Mouse (Mus musculus): ENCODE results near the gene Per2.
"Not testable (repeated sequence)": the region's sequence is repeated elsewhere in the genome, so short reads cannot be mapped to it uniquely, and the experiment has no call there.

Per2 gene

DNA sequence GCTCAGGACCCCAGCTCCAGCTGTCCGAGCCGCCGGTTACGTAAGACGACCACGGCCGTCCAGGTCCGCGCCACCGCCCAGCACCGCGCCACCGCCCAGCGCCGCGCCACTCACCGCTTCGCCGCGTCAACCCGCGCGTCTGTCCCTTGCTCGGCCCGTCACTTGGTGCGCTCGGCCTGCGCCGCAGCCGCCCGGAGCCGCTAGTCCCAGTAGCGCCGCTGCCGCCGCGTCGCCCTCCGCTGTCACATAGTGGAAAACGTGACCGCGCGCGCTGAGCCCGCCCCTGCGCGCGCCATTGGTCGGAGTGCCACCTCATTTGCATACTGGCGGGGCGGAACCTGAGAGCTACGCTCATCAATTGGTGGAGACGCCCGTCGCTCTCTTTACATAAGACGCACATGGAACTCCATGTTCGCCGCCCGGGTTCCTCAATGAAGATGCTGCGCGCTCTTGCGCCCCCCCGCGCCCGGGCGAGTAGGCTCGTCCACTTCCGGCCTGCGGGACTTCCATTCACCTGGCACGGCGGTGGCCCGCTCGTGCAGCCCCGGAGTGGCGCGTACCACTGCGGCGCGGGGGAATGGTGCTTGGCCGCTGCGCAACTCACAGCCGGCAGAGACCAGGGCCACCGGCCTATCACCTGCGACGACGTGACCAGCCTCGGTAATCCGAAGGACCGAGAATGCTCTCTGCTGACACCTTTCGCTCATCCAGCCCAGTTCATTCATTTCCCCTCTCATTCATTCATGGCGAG is at the start of gene Per2:
TSS of gene Per2 (minus strand) at position 266 of the 751 bp plus-strand sequence.
- peak; percentile 100 for DNase-seq

GRCm38 (mm10) chr1:91504615-91505014 is 45.5 kb upstream of the Per2 start:
- DNase-seq, result no peak

DNA sequence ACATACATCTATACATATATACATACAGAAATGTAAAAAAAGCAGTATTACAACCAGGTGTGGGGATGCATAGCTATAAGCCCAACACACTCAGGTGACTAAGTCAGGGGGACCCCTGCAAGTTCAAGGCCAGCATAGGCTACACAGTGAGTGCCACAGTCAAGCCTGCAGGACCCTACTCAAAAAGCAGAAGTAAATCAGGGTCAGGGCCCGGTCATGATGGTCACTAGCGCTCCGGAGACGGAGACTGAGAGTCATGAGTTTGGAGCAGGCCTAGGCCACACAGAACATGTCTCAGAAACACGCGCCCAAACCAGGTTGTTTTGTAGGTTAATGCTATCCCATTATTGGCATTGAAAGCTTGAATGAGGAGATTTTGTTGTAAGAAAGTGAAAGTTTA is 39.5 kb upstream of the Per2 start:
- no peak for DNase-seq

- DNase-seq, result no peak
Measured at GRCm38 (mm10) chr1:91495321-91495720, 36.2 kb upstream of the Per2 start.

GRCm38 (mm10) chr1:91494457-91495140 is 35.5 kb upstream of the Per2 start, which contains the start of gene Traf3ip1:
Gene Traf3ip1, plus strand, starts transcription at chr1:91494647.
- DNase-seq, result peak; percentile 96

GRCm38 (mm10) chr1:91493938-91494337 is 34.8 kb upstream of the Per2 start:
- peak; percentile 47 for DNase-seq

- DNase-seq, result no peak
Measured at GRCm38 (mm10) chr1:91492740-91493139, 33.6 kb upstream of the Per2 start.

GRCm38 (mm10) chr1:91490322-91490721 is 31.2 kb upstream of the Per2 start:
- DNase-seq, result no peak

GRCm38 (mm10) chr1:91486165-91486564 is 27.0 kb upstream of the Per2 start:
- DNase-seq, result no peak

DNA sequence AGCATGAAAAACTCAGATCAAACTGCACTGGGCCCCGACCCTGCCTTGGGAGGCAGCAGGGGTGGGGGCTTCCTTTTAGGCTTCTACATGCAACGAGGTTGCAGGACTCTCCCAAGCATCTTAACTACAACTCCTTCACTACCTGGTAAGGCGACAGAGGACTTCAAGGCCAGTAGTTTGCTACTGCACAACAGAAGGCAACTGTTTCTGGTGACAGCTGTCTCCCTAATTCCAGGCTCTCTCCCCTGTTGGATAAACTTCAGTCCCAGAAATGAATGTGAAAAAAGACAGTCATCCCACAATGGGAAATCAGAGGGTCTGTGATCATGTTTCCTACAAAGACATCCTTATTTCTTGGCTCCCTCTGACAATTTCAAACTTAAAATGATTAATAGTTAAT is 26.3 kb upstream of the Per2 start:
- no peak for DNase-seq

DNA sequence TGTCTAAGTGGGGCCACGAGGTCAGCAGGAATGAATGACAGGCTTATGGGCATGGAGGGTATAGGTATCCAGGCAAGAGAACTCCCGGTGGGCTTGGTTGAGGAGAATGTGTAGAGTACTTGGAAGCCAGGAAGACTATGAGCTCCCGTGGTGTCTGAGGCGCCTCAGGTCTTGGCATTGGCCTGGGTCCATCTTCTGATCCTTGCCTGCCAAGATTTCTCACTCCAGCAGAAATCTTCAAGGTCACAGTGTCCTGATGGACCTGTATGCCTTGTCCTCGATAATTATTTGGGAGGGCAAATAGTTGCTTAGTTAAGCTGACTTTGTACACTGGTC is 24.9 kb upstream of the Per2 start:
- DNase-seq, result no peak

- peak; percentile 68 for DNase-seq
Measured at GRCm38 (mm10) chr1:91483304-91484010, 24.3 kb upstream of the Per2 start.

DNA sequence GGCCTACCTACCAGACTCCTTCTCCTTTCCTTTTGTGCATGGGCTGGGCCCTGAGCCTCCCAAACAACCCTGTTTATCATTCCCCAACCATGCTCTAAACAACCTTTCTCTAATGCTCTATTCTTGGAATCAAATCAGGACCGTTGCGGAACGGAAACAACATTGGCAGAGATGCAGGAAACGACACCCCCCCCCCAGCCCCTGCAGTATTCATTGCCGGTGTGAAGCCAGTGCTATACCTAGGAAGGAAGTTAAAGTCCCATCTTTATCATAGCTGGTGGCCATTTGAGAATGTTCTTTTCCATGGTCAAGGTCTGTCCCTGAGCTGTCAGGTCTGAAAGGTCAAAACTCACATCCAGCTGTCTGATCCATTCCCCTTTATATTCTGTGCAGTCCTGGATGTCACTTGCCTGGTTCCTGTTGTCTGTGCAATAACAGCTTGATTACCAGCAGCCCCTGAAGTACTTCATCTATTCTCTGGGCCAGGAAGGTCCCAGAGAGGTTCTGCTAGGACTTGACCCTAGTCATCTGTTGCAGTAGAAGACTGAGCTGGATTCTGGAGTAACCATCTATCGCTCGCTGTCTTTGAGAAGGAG is 23.6 kb upstream of the Per2 start:
- DNase-seq, result no peak

GRCm38 (mm10) chr1:91478958-91479357 is 19.8 kb upstream of the Per2 start:
- DNase-seq, result no peak

GRCm38 (mm10) chr1:91478145-91478544 is 19.0 kb upstream of the Per2 start:
- not testable (repeated sequence) for DNase-seq

DNA sequence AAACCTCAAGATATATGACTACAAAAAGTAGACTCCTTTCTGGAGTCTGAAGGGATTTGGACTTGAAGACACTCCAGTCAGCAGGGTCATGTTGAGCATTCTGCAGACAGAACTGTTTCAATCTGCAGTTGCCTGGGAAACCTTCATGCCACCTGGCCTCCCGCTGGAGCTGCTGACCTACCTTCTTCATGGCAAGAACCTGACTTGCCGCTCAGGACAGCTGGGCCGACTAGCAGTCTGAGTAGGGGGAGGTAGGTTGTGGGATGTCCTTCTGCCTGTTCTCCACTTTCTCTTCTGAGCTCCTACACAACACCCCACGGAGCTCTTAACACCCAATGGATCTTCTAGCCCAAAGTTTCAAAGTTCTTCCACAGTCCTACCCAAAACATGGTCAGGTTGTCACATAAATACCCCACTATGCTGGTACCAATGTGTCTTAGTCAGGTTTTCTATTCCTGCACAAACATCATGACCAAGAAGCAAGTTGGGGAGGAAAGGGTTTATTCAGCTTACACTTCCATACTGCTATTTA is 10.8 kb upstream of the Per2 start:
- no peak for DNase-seq

DNA sequence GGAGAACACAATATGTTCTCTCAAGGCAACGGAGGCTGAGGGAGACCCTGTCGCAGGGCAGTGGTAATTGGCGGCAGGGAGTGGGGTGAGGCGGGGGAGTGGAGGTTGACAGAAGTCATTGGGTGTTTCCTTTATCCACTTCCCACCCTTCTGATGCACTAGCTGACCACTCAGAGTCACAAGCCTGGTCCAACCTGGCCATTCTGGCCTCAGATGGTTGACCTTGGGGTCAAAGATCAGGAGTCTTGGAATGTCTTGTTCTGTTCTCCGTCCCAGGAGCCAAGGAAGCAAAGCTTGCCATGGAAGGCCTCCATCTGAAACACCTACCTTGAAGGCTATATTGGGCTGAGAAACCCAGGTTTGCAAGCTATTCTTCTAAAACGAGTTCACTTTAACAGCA is 7.1 kb upstream of the Per2 start:
- DNase-seq, result no peak

GRCm38 (mm10) chr1:91465244-91465643 is 6.1 kb upstream of the Per2 start:
- no peak for DNase-seq

DNA sequence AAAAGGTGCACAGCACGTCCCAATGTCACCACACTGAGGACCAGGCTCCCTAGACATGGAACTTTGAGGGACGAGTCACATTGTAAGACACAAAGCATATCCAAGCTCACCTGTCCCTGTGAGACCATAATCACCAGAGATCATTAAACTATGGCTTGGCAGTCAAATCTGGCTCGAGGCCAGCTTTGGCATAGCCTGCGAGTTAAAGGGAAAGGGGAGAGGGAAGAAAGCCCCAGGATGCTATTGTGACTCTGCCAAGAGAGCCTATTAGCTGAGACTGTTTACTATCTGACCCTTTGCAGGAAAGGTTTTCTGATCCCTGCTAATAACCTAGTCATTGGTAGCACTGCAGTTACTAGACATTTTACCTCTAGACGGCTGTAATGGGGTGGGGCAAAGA is 5.3 kb upstream of the Per2 start:
- DNase-seq, result no peak

GRCm38 (mm10) chr1:91463336-91463995 is 4.3 kb upstream of the Per2 start:
- DNase-seq, result no peak

DNA sequence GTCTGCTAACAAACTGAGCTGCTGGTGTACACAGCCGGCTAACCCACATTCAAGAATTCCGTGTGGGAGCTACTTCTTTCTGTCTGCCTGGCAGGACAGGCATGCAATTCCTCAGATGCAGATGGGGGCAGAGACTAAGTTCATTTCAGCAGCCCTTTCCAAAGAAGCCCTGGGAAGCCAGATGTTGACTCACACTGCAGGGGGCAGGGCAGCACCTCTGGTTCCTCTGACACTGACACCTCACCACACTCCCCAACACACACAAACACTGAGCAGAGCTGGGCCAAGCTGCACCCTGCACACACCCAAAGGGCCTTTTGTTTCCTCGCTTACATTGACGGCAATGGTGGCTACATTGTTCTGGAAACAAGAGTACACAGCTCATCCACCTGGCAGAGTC is 1.4 kb upstream of the Per2 start:
- DNase-seq, result peak; percentile 51

DNA sequence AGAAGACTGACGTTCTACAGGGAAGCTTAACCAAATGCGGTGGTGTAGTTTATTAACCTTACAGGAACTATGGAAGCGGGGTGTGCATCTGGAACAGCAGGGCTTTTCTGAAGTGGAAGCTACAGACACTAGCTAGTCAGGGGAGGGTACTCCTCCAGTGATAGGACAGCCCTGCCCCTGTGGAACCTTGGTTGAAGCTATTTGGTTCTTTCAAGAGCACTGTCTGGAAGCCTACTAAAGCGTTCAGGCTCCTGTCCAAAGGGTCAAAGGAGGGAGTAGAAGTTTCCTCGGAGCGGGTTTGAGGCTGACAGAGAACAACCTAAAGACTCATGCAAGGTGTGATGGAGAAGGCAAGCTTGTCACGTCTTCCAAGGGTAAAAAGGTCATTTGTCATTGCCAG is 945 bp upstream of the Per2 start:
- DNase-seq, result peak; percentile 54

Data from cerebellum, adult 9-11 months (tissue).